Mouse (Mus musculus) intestine, postnatal 0 days (tissue): Measurements from ENCODE around the gene Frmd4b. TPM values are rescaled to one million over a fixed set of nuclear protein-coding genes. Genes with fewer than 3 reads are reported as not detected.

Source experiments
- ATAC-seq: fragments of 200-750 bp; cut with Nextera tagmentation; 2 replicates; pipeline ENCODE4 v1.8.0; 2017; ENCODE audit warnings: mild to moderate bottlenecking, moderate TSS enrichment, moderate library complexity
- H3K27ac ChIP-seq: fragments of 300-500 bp; sonication (generic); 2 replicates; pipeline ENCODE4 v1.5.1; 2014; ENCODE audit warnings: mild to moderate bottlenecking, low read depth, low read length, moderate library complexity
- H3K27me3 ChIP-seq: fragments of 300-500 bp; sonication (generic); replicated peaks from 2 replicates; pipeline ENCODE4 v1.6.1; 2014; ENCODE audit warnings: low read length, mixed read lengths; ENCODE audit not compliant: control insufficient read depth, insufficient read depth
- H3K36me3 ChIP-seq: fragments of 300-500 bp; sonication (generic); 2 replicates; pipeline ENCODE4 v1.6.1; 2014; ENCODE audit warnings: mild to moderate bottlenecking, moderate library complexity; ENCODE audit not compliant: control insufficient read depth, insufficient read depth
- H3K4me1 ChIP-seq: fragments of 300-500 bp; sonication (generic); replicated peaks from 2 replicates; pipeline ENCODE4 v1.6.1; 2014; ENCODE audit warnings: antibody characterized with exemption, low read length, mixed read lengths; ENCODE audit not compliant: control insufficient read depth, insufficient read depth
- H3K4me2 ChIP-seq: fragments of 300-500 bp; sonication (generic); replicated peaks from 2 replicates; pipeline ENCODE4 v1.6.1; 2014; ENCODE audit warnings: low read depth, mild to moderate bottlenecking, moderate library complexity
- H3K4me3 ChIP-seq: fragments of 300-500 bp; sonication (generic); 2 replicates; pipeline ENCODE4 v1.5.1; 2014; ENCODE audit warnings: low read depth, low read length
- H3K9ac ChIP-seq: fragments of 300-500 bp; sonication (generic); 2 replicates; pipeline ENCODE4 v1.6.1; 2014; ENCODE audit warnings: mild to moderate bottlenecking, low read depth, low read length
- H3K9me3 ChIP-seq: fragments of 300-500 bp; sonication (generic); 2 replicates; pipeline ENCODE4 v1.6.1; 2016; ENCODE audit warnings: mixed run types; ENCODE audit not compliant: control insufficient read depth
- CTCF ChIP-seq: sonication (generic); IDR thresholded peaks from 2 replicates; pipeline ENCODE4 v1.5.1; 2016; ENCODE audit warnings: low read depth, mild to moderate bottlenecking, control low read depth, antibody characterized with exemption, moderate library complexity
- WGBS: fragments of 180-500 bp; shearing (Covaris S2); extraction: QIAGEN DNeasy Blood & Tissue Kit; methylation state at CpG from one replicate; pipeline ENCODE4 v1.1.7; 2014; 5-methylcytosine and 5-hydroxymethylcytosine counted together
- polyA plus RNA-seq: library from polyadenylated mRNA; unstranded; fragments of >200 nt; fragmentation: Nextera tagmentation; extraction: Ambion mirVana; gene quantifications from 2 replicates; pipeline ENCODE4 v1.2.1, GENCODE M21; 2015

Frmd4b gene
- polyA plus RNA-seq, 1 experiment from 2014 or later = 5.1 TPM

DNA sequence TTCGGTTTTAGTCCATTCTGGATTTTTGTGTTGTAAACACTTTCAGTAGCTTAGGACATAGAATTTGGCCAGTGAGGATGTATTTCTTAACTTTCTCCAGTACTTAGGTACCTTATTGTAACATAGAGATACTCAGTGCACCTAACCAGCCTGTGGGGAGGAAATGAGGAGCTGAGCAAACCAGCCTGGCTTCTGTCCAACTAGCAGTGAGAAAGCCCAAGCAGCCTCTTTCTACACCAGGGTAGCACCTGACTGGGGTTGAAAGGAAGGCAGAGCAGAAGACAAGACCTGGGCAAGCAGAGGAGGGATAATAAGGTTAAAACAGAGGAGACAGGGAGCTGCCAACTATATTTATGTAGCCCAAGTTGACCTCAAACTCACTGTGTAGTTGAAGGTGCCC lies 333.7 kb downstream of the Frmd4b start:
- no peak overlapping the region for H3K4me3 ChIP-seq
- H3K4me2 ChIP-seq = no peak overlapping the region
- no peak overlapping the region for H3K9ac ChIP-seq
- H3K36me3 ChIP-seq = peaks cover 9% of the 10 kb centered on the region; the same call in 1 of the 2 replicates
- no peak for TF ChIP-seq CTCF
- no peaks in the 10 kb centered on the region; the same call in 1 of the 2 replicates for H3K4me1 ChIP-seq
- H3K9me3 ChIP-seq = no peaks in the 10 kb centered on the region
- no peak overlapping the region for H3K27ac ChIP-seq
- 93% methylated on average over 1 of the region's 1 CpGs for WGBS
- ATAC-seq = no peak
- no peaks in the 10 kb centered on the region for H3K27me3 ChIP-seq

- no peak overlapping the region for H3K4me3 ChIP-seq
- H3K27me3 ChIP-seq = no peaks in the 10 kb centered on the region
- H3K36me3 ChIP-seq = no peaks in the 10 kb centered on the region
- H3K4me2 ChIP-seq = no peak overlapping the region
- no peak for TF ChIP-seq CTCF
- H3K27ac ChIP-seq = no peak overlapping the region
- H3K4me1 ChIP-seq = 0 out of 2 replicates have a peak, but pooled peaks cover 5% of the 10 kb centered on the region
- H3K9me3 ChIP-seq = no peaks in the 10 kb centered on the region
- no peak for ATAC-seq
- whole genome bisulfite sequencing = 57% methylated on average over 6 of the region's 6 CpGs
- H3K9ac ChIP-seq = no peak overlapping the region
Measured at GRCm38 (mm10) chr6:97278878-97279277, 338.5 kb downstream of the Frmd4b start.

GRCm38 (mm10) chr6:97278014-97278787 lies 339.1 kb downstream of the Frmd4b start:
- peak overlapping the region; percentile 34; the same call in 1 of the 2 replicates for H3K9ac ChIP-seq

GRCm38 (mm10) chr6:97276890-97277497 lies 340.3 kb downstream of the Frmd4b start:
- no peaks in the 10 kb centered on the region for H3K9me3 ChIP-seq
- WGBS = 62% methylated on average over 5 of the region's 5 CpGs
- H3K4me3 ChIP-seq = no peak overlapping the region
- no peak overlapping the region for H3K27ac ChIP-seq
- H3K27me3 ChIP-seq = no peaks in the 10 kb centered on the region
- H3K4me2 ChIP-seq = no peak overlapping the region
- H3K4me1 ChIP-seq = 0 out of 2 replicates have a peak, but pooled peaks cover 5% of the 10 kb centered on the region
- ATAC-seq = no peak
- TF ChIP-seq CTCF = no peak
- no peaks in the 10 kb centered on the region for H3K36me3 ChIP-seq
- H3K9ac ChIP-seq = no peak overlapping the region

More at GRCm38 (mm10) chr6:97278014-97278787, 339.1 kb downstream of the Frmd4b start:
- peak; percentile 66 for ATAC-seq
- H3K36me3 ChIP-seq = no peaks in the 10 kb centered on the region
- peak overlapping the region; percentile 24 for H3K4me3 ChIP-seq
- TF ChIP-seq CTCF = peak; percentile 92
- H3K4me1 ChIP-seq = 0 out of 2 replicates have a peak, but pooled peaks cover 5% of the 10 kb centered on the region
- WGBS = 10% methylated on average over 19 of the region's 19 CpGs
- H3K27me3 ChIP-seq = no peaks in the 10 kb centered on the region
- no peaks in the 10 kb centered on the region for H3K9me3 ChIP-seq
- H3K27ac ChIP-seq = no peak overlapping the region
- peak overlapping the region; percentile 66 for H3K4me2 ChIP-seq

DNA sequence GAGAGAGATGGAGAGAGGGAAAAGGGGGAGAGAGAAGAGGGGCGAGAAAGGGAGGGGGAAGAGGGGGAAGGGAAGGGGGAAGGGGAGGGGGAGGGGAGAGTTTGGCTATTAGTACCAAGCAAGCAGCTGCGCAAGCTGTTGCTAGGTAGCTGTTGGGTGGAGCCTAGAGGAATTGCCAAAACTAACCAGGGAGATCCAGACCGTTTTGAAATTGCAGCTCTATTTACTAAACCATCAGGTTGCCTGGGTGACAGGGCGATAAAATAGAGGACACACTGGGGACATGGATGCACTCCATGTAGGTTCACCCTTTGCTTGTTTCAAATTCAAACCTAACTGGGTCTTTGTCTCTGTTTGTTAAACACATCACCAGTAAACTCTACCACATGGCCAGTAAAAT lies 341.0 kb downstream of the Frmd4b start:
- no peaks in the 10 kb centered on the region for H3K27me3 ChIP-seq
- H3K9ac ChIP-seq = no peak overlapping the region
- H3K36me3 ChIP-seq = no peaks in the 10 kb centered on the region
- H3K4me1 ChIP-seq = 0 out of 2 replicates have a peak, but pooled peaks cover 5% of the 10 kb centered on the region
- H3K9me3 ChIP-seq = no peaks in the 10 kb centered on the region
- H3K4me3 ChIP-seq = no peak overlapping the region
- H3K27ac ChIP-seq = no peak overlapping the region
- H3K4me2 ChIP-seq = no peak overlapping the region
- 32% methylated on average over 4 of the region's 4 CpGs for WGBS
- no peak for ATAC-seq
- TF ChIP-seq CTCF = no peak

DNA sequence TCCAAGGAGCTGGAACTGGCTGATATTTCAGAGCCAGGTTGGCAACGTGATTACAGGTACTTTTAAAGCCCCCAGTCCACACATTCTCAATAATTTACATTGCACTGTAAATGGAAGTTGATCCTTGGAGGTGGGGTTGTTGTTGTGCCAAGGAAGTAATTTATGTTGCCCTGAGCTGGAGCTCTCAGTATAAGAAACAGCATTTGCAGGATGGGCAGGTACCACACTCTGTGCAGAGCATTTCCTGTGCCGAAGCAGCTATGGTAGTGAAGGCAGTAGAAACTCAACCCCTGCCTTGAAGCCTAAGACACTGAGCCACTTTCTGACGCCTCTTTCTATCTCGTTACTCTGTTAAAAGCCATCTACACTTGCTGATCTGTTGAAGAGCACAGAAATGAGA lies 341.6 kb downstream of the Frmd4b start:
- ATAC-seq = no peak
- no peaks in the 10 kb centered on the region for H3K36me3 ChIP-seq
- no peak overlapping the region for H3K9ac ChIP-seq
- TF ChIP-seq CTCF = no peak
- H3K4me3 ChIP-seq = no peak overlapping the region
- no peak overlapping the region for H3K4me2 ChIP-seq
- no peaks in the 10 kb centered on the region for H3K27me3 ChIP-seq
- no peak overlapping the region for H3K27ac ChIP-seq
- no peaks in the 10 kb centered on the region for H3K9me3 ChIP-seq
- H3K4me1 ChIP-seq = 0 out of 2 replicates have a peak, but pooled peaks cover 5% of the 10 kb centered on the region
- 58% methylated on average over 4 of the region's 4 CpGs for WGBS
